Mouse (Mus musculus) stomach, embryonic 16.5 days (tissue): Measurements from ENCODE around the gene Pnkp. TPM values are rescaled to one million over a fixed set of nuclear protein-coding genes. Genes with fewer than 3 reads are reported as not detected.

Experiments
- ATAC-seq: fragments of 200-750 bp; cut with Nextera tagmentation; 2 replicates; pipeline ENCODE4 v1.8.0; 2017; ENCODE audit warnings: moderate number of reproducible peaks, moderate TSS enrichment; ENCODE audit not compliant: insufficient read depth, low FRiP score
- H3K27ac ChIP-seq: fragments of 300-500 bp; sonication (generic); 2 replicates; pipeline ENCODE4 v1.5.1; 2014; ENCODE audit warnings: low read length
- H3K27me3 ChIP-seq: fragments of 300-500 bp; sonication (generic); 2 replicates; pipeline ENCODE4 v1.6.1; 2014; ENCODE audit warnings: low read length, control low read depth, mixed read lengths; ENCODE audit not compliant: control insufficient read depth, insufficient read depth
- H3K36me3 ChIP-seq: fragments of 300-500 bp; sonication (generic); 2 replicates; pipeline ENCODE4 v1.6.1; 2014; ENCODE audit warnings: low read length; ENCODE audit not compliant: control insufficient read depth, insufficient read depth
- H3K4me1 ChIP-seq: fragments of 300-500 bp; sonication (generic); 2 replicates; pipeline ENCODE4 v1.6.1; 2014; ENCODE audit warnings: low read length, control low read depth, mixed read lengths; ENCODE audit not compliant: control insufficient read depth, insufficient read depth
- H3K4me2 ChIP-seq: fragments of 300-500 bp; sonication (generic); 2 replicates; pipeline ENCODE4 v1.6.1; 2014; ENCODE audit warnings: low read depth, low read length, mixed read lengths
- H3K4me3 ChIP-seq: fragments of 300-500 bp; sonication (generic); replicated peaks from 2 replicates; pipeline ENCODE4 v1.5.1; 2014; ENCODE audit warnings: mild to moderate bottlenecking, low read length
- H3K9ac ChIP-seq: fragments of 300-500 bp; sonication (generic); 2 replicates; pipeline ENCODE4 v1.6.1; 2014; ENCODE audit warnings: low read length
- H3K9me3 ChIP-seq: fragments of 300-500 bp; sonication (generic); replicated peaks from 2 replicates; pipeline ENCODE4 v1.6.1; 2016; ENCODE audit warnings: low read length, control low read depth; ENCODE audit not compliant: control insufficient read depth
- WGBS: fragments of 180-500 bp; shearing (Covaris S2); extraction: QIAGEN DNeasy Blood & Tissue Kit; methylation state at CpG from one replicate; pipeline ENCODE4 v1.1.7; 2014; 5-methylcytosine and 5-hydroxymethylcytosine counted together
- polyA plus RNA-seq: library from polyadenylated mRNA; unstranded; fragments of >200 nt; fragmentation: Nextera tagmentation; extraction: Ambion mirVana; gene quantifications from 2 replicates; pipeline ENCODE4 v1.2.1, GENCODE M21; 2015

Pnkp gene
- polyA plus RNA-seq, 1 experiment from 2014 or later: 32.6 TPM

DNA sequence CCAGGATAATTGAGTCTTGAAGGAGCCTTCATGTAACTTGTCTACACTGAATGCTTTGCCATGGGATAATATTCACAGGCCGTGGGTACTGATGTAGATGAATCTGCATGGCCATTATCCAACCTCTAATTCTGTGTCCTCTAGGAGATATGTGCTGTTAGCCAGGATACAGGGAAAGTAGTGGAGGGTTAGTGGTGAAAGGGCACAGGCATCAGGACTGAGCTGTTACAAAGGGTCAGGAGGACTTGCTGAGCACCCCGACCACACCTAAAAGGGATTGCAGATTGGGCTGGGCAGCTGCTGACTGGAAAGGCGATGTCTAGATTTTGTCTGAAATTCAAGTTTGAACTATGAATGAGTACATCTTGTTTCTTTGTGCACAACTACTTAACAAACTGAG is 36.4 kb upstream of the Pnkp start:
- no peak overlapping the region for H3K4me3 ChIP-seq
- no peaks in the 10 kb centered on the region for H3K27me3 ChIP-seq
- H3K4me1 ChIP-seq: peaks cover 46% of the 10 kb centered on the region
- H3K9me3 ChIP-seq: no peaks in the 10 kb centered on the region
- H3K4me2 ChIP-seq: no peak overlapping the region
- H3K27ac ChIP-seq: no peak overlapping the region
- H3K9ac ChIP-seq: 0 out of 2 replicates have a peak overlapping the region, but pooled peaks have one; percentile 7
- no peak for ATAC-seq
- H3K36me3 ChIP-seq: no peaks in the 10 kb centered on the region
- 67% methylated on average over 3 of the region's 3 CpGs for WGBS

DNA sequence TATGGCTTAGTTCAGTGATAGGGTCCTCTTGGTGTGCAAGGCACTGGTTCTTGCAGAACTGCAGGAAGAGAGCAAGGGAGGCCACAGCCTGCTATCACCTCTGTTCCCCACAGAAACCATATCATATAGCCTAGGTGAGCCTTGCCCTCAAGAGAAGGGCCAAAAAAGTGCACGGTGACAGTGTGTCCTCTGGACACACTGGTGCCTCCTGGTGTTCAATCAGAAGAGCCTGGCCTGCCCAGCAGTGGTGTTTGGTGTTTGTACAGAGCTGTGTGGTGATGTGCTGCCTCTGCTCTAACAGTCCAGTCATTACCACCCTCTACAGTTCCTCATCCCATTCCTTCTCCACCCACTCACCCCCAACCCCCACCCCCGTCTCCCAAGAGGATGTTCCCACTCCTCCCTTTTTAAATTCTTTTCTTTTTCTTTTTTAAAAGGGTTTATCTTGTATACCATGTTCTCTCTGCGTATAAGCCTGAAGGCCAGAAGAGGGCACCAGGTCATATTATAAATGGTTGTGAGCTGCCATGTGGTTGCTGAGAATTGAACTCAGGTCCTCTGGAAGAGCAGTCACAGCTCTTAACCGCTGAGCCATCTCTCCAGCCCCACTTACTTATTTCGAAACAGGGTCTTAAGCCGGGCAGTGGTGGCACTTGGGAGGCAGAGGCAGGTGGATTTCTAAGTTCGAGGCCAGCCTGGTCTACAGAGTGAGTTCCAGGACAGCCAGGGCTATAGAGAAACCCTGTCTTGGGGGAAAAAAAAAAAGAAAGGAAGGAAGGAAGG is 35.1 kb upstream of the Pnkp start:
- no peaks in the 10 kb centered on the region for H3K36me3 ChIP-seq
- H3K27me3 ChIP-seq: no peaks in the 10 kb centered on the region
- no peak overlapping the region for H3K9ac ChIP-seq
- H3K9me3 ChIP-seq: no peaks in the 10 kb centered on the region
- no peak overlapping the region for H3K4me2 ChIP-seq
- no peak for ATAC-seq
- WGBS: 75% methylated on average over 7 of the region's 7 CpGs
- H3K4me1 ChIP-seq: peaks cover 50% of the 10 kb centered on the region
- no peak overlapping the region for H3K4me3 ChIP-seq
- H3K27ac ChIP-seq: no peak overlapping the region

GRCm38 (mm10) chr7:44823409-44823808 is 33.5 kb upstream of the Pnkp start:
- peaks cover 38% of the 10 kb centered on the region for H3K4me1 ChIP-seq
- no peaks in the 10 kb centered on the region for H3K9me3 ChIP-seq
- no peak for ATAC-seq
- no peak overlapping the region for H3K4me2 ChIP-seq
- H3K27me3 ChIP-seq: no peaks in the 10 kb centered on the region
- H3K9ac ChIP-seq: no peak overlapping the region
- H3K36me3 ChIP-seq: no peaks in the 10 kb centered on the region
- no peak overlapping the region for H3K27ac ChIP-seq
- no peak overlapping the region for H3K4me3 ChIP-seq
- 40% methylated on average over 7 of the region's 7 CpGs for WGBS

DNA sequence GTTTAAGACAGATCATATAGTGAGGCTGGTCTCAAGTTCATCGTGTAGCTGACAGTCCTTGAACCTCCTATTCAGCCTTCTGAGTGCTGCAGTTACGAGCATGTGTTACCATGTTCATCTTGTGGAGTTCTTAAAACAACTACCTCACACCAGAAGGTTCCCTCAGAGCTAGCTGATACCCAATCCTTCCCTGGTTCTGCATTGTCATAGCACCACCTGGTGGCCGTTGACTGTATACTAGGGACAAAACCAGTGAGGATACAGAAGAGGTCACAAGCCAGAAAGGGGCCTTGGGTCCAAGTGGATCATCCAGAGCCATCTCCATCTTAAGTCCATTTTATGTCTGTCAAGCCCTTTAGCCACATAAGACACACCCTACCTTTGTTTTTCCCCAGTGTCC is 32.1 kb upstream of the Pnkp start:
- H3K4me3 ChIP-seq: no peak overlapping the region
- peaks cover 26% of the 10 kb centered on the region for H3K4me1 ChIP-seq
- H3K36me3 ChIP-seq: peaks cover 14% of the 10 kb centered on the region
- ATAC-seq: 0 out of 2 replicates have a peak, but pooled peaks have one; percentile 35
- H3K9me3 ChIP-seq: no peaks in the 10 kb centered on the region
- no peak overlapping the region for H3K4me2 ChIP-seq
- WGBS: 15% methylated on average over 3 of the region's 3 CpGs
- H3K27me3 ChIP-seq: no peaks in the 10 kb centered on the region
- no peak overlapping the region for H3K27ac ChIP-seq
- H3K9ac ChIP-seq: no peak overlapping the region

- Histone ChIP-seq H3K27me3 (no peaks in the 10 kb centered on the region), H3K27ac (no peak overlapping the region), H3K4me2 (no peak overlapping the region), H3K4me3 (no peak overlapping the region), H3K36me3 (peaks cover 27% of the 10 kb centered on the region), H3K9ac (no peak overlapping the region), H3K9me3 (no peaks in the 10 kb centered on the region), H3K4me1 (peaks cover 18% of the 10 kb centered on the region)
- no peak for ATAC-seq
- WGBS: 62% methylated on average over 3 of the region's 3 CpGs
Measured at GRCm38 (mm10) chr7:44826771-44827170, 30.2 kb upstream of the Pnkp start.

DNA sequence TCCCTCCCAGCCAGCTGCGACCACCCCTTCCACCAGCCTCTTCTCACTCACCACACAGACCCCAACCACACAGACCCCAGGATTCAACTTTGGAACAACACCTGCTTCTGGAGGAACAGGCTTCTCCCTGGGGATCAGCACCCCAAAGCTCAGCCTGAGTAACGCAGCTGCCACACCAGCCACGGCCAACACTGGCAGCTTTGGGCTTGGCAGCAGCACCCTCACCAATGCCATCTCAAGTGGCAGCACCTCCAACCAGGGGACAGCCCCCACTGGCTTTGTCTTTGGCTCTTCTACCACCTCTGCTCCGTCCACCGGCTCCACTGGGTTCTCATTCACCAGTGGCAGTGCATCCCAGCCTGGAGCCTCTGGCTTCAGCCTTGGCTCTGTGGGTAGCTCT is 28.2 kb upstream of the Pnkp start:
- 95% methylated on average over 5 of the region's 5 CpGs for WGBS
- Histone ChIP-seq H3K9ac (no peak overlapping the region), H3K9me3 (no peaks in the 10 kb centered on the region), H3K27ac (no peak overlapping the region), H3K4me2 (no peak overlapping the region), H3K4me1 (peaks cover 9% of the 10 kb centered on the region), H3K27me3 (no peaks in the 10 kb centered on the region), H3K4me3 (no peak overlapping the region), H3K36me3 (peaks cover 27% of the 10 kb centered on the region)
- ATAC-seq: no peak

DNA sequence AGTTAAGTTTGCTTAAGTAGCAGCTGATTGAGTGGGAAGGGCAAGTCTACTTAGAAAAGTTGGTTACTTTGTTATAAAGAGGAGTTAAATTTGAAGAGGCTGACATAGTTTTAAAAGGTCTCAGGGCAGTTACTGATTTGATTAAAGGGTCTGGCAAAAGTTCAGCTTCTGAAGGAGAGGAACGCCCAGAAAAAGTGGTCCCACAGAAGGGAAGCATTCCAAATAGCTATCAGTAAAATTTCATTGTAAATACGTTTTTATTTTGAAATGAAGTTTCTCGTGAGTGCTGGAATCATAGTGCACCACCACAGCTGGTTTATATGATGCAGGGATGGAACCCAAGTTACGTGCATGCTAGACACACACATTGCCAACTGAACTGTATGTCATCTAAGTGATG is 24.2 kb upstream of the Pnkp start:
- WGBS: 49% methylated on average over 4 of the region's 4 CpGs
- Histone ChIP-seq H3K36me3 (peaks cover 27% of the 10 kb centered on the region), H3K4me3 (no peak overlapping the region), H3K9ac (no peak overlapping the region), H3K9me3 (no peaks in the 10 kb centered on the region), H3K4me1 (peaks cover 3% of the 10 kb centered on the region), H3K27ac (no peak overlapping the region), H3K27me3 (no peaks in the 10 kb centered on the region; the same call in 1 of the 2 replicates), H3K4me2 (no peak overlapping the region)
- ATAC-seq: no peak

GRCm38 (mm10) chr7:44835373-44836015 is 21.4 kb upstream of the Pnkp start:
- Histone ChIP-seq H3K27me3 (no peaks in the 10 kb centered on the region; the same call in 1 of the 2 replicates), H3K4me1 (peaks cover 14% of the 10 kb centered on the region), H3K9me3 (no peaks in the 10 kb centered on the region), H3K36me3 (peaks cover 7% of the 10 kb centered on the region; the same call in 1 of the 2 replicates), H3K4me3 (no peak overlapping the region), H3K27ac (no peak overlapping the region), H3K9ac (no peak overlapping the region), H3K4me2 (no peak overlapping the region)
- WGBS: 88% methylated on average over 1 of the region's 1 CpGs
- no peak for ATAC-seq

DNA sequence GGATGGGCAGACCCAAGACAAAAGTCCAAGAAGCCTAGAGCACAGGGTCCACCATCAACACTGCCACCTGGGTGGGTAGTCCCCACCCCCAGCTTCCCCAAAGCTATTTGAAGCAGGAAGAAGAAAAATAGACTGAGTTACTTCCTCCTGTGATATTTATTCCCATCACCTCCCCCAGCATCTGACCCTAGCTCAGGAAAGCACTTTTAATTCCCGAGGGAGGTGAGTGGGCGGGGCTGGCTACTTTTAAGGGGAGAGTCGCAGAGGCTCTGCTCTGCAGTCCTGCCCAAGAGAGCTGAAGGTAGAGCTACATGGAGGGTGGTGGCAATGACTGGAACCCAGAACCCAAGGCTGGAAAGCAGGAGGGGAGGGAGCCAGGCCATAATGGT is 20.9 kb upstream of the Pnkp start:
- H3K9ac ChIP-seq: no peak overlapping the region
- peaks cover 14% of the 10 kb centered on the region for H3K4me1 ChIP-seq
- H3K9me3 ChIP-seq: no peaks in the 10 kb centered on the region
- no peak overlapping the region for H3K4me3 ChIP-seq
- peaks cover 2% of the 10 kb centered on the region; the same call in 1 of the 2 replicates for H3K36me3 ChIP-seq
- no peak overlapping the region for H3K27ac ChIP-seq
- ATAC-seq: no peak
- WGBS: 44% methylated on average over 3 of the region's 3 CpGs
- H3K27me3 ChIP-seq: no peaks in the 10 kb centered on the region; the same call in 1 of the 2 replicates
- no peak overlapping the region for H3K4me2 ChIP-seq
